Mouse (Mus musculus): ENCODE results near the gene Padi4. TPM values are rescaled to one million over a fixed set of nuclear protein-coding genes. Genes with fewer than 3 reads are reported as not detected.

Gene Padi4
- polyA plus RNA-seq, 1 experiment from 2014 or later: 0.08 TPM

GRCm38 (mm10) chr4:140761601-140762000, 12.4 kb downstream of the Padi4 start:
- Histone ChIP-seq H3K36me3 (no peaks in the 10 kb centered on the region), H3K9ac (no peak overlapping the region), H3K4me2 (no peak overlapping the region), H3K27me3 (no peaks in the 10 kb centered on the region), H3K9me3 (no peaks in the 10 kb centered on the region), H3K27ac (replicated peaks) (no peak overlapping the region), H3K4me1 (replicated peaks) (peaks cover 7% of the 10 kb centered on the region; the same call in 1 of the 2 replicates), H3K4me3 (no peak overlapping the region)
- WGBS: 91% methylated on average over 7 of the region's 7 CpGs
- ATAC-seq (ENCODE audit: low read depth): no peak

GRCm38 (mm10) chr4:140755811-140756210, 18.2 kb downstream of the Padi4 start:
- peaks cover 7% of the 10 kb centered on the region; the same call in 1 of the 2 replicates for H3K4me1 ChIP-seq (replicated peaks)
- no peak overlapping the region for H3K27ac ChIP-seq (replicated peaks)
- H3K4me3 ChIP-seq: no peak overlapping the region
- no peak overlapping the region for H3K4me2 ChIP-seq
- 89% methylated on average over 3 of the region's 3 CpGs for WGBS
- no peaks in the 10 kb centered on the region for H3K36me3 ChIP-seq
- no peak overlapping the region for H3K9ac ChIP-seq
- H3K27me3 ChIP-seq: no peaks in the 10 kb centered on the region
- no peaks in the 10 kb centered on the region for H3K9me3 ChIP-seq
- ATAC-seq (ENCODE audit: low read depth): no peak

- ATAC-seq (ENCODE audit: low read depth): no peak
- Histone ChIP-seq H3K27ac (replicated peaks) (no peak overlapping the region), H3K27me3 (no peaks in the 10 kb centered on the region), H3K4me1 (replicated peaks) (peaks cover 14% of the 10 kb centered on the region), H3K9me3 (no peaks in the 10 kb centered on the region), H3K9ac (no peak overlapping the region), H3K36me3 (no peaks in the 10 kb centered on the region), H3K4me3 (no peak overlapping the region), H3K4me2 (no peak overlapping the region)
- 68% methylated on average over 7 of the region's 7 CpGs for WGBS
Measured at GRCm38 (mm10) chr4:140753366-140753765, 20.7 kb downstream of the Padi4 start.

GRCm38 (mm10) chr4:140750328-140750727, 23.7 kb downstream of the Padi4 start:
- Histone ChIP-seq H3K4me2 (peak overlapping the region; percentile 46), H3K9ac (no peak overlapping the region), H3K36me3 (no peaks in the 10 kb centered on the region), H3K27ac (replicated peaks) (no peak overlapping the region), H3K9me3 (no peaks in the 10 kb centered on the region), H3K4me3 (peak overlapping the region; percentile 3; the same call in 1 of the 2 replicates), H3K27me3 (no peaks in the 10 kb centered on the region), H3K4me1 (replicated peaks) (peaks cover 10% of the 10 kb centered on the region)
- 5% methylated on average over 19 of the region's 19 CpGs for WGBS
- ATAC-seq (ENCODE audit: low read depth): no peak

- no peak overlapping the region for H3K4me2 ChIP-seq
- H3K36me3 ChIP-seq: no peaks in the 10 kb centered on the region
- 36% methylated on average over 12 of the region's 12 CpGs for WGBS
- no peak overlapping the region for H3K9ac ChIP-seq
- 0 out of 2 replicates have a peak, but pooled peaks have one; percentile 8 for ATAC-seq (ENCODE audit: low read depth)
- no peak overlapping the region for H3K4me3 ChIP-seq
- H3K27me3 ChIP-seq: no peaks in the 10 kb centered on the region
- peaks cover 10% of the 10 kb centered on the region for H3K4me1 ChIP-seq (replicated peaks)
- no peaks in the 10 kb centered on the region for H3K9me3 ChIP-seq
- no peak overlapping the region for H3K27ac ChIP-seq (replicated peaks)
Measured at GRCm38 (mm10) chr4:140747978-140748377, 26.1 kb downstream of the Padi4 start.

- H3K4me2 ChIP-seq: no peak overlapping the region
- 23% methylated on average over 3 of the region's 3 CpGs for WGBS
- no peaks in the 10 kb centered on the region for H3K36me3 ChIP-seq
- no peak overlapping the region for H3K9ac ChIP-seq
- no peaks in the 10 kb centered on the region for H3K9me3 ChIP-seq
- no peak overlapping the region for H3K4me3 ChIP-seq
- ATAC-seq (ENCODE audit: low read depth): no peak
- H3K27me3 ChIP-seq: no peaks in the 10 kb centered on the region
- peaks cover 9% of the 10 kb centered on the region; the same call in 1 of the 2 replicates for H3K4me1 ChIP-seq (replicated peaks)
- no peak overlapping the region for H3K27ac ChIP-seq (replicated peaks)
Measured at GRCm38 (mm10) chr4:140744654-140745053, 29.4 kb downstream of the Padi4 start.

GRCm38 (mm10) chr4:140743086-140743485, 30.9 kb downstream of the Padi4 start:
- no peak; the same call in 1 of the 2 replicates for ATAC-seq (ENCODE audit: low read depth)
- no peaks in the 10 kb centered on the region for H3K36me3 ChIP-seq
- H3K9ac ChIP-seq: no peak overlapping the region
- no peaks in the 10 kb centered on the region for H3K27me3 ChIP-seq
- H3K4me1 ChIP-seq (replicated peaks): 0 out of 2 replicates have a peak, but pooled peaks cover 5% of the 10 kb centered on the region
- H3K4me2 ChIP-seq: no peak overlapping the region
- no peak overlapping the region for H3K4me3 ChIP-seq
- WGBS: 40% methylated on average over 4 of the region's 4 CpGs
- no peaks in the 10 kb centered on the region for H3K9me3 ChIP-seq
- H3K27ac ChIP-seq (replicated peaks): no peak overlapping the region

GRCm38 (mm10) chr4:140742543-140742942, 31.5 kb downstream of the Padi4 start, which contains the start of gene Padi6:
Gene Padi6 (minus strand): TSS chr4:140742643.
- H3K4me2 ChIP-seq: no peak within 1 kb of the TSS
- H3K9ac ChIP-seq: no peak within 1 kb of the TSS
- H3K4me1 ChIP-seq (replicated peaks): 0 out of 2 replicates have a peak, but pooled peaks cover 5% of the 10 kb centered on the region
- no peaks in the 10 kb centered on the region for H3K9me3 ChIP-seq
- H3K27ac ChIP-seq (replicated peaks): no peak within 1 kb of the TSS
- no peaks in the 10 kb centered on the region for H3K36me3 ChIP-seq
- no peak for ATAC-seq (ENCODE audit: low read depth)
- 85% methylated on average over 2 of the region's 2 CpGs for WGBS
- H3K4me3 ChIP-seq: no peak within 1 kb of the TSS
- no peaks in the 10 kb centered on the region for H3K27me3 ChIP-seq

GRCm38 (mm10) chr4:140741401-140741800, 32.6 kb downstream of the Padi4 start:
- Histone ChIP-seq H3K27ac (replicated peaks) (no peak overlapping the region), H3K9ac (no peak overlapping the region), H3K9me3 (no peaks in the 10 kb centered on the region), H3K27me3 (no peaks in the 10 kb centered on the region), H3K36me3 (no peaks in the 10 kb centered on the region), H3K4me2 (no peak overlapping the region), H3K4me1 (replicated peaks) (0 out of 2 replicates have a peak, but pooled peaks cover 5% of the 10 kb centered on the region), H3K4me3 (no peak overlapping the region)
- ATAC-seq (ENCODE audit: low read depth): no peak
- 88% methylated on average over 6 of the region's 6 CpGs for WGBS

- no peak overlapping the region for H3K9ac ChIP-seq
- 89% methylated on average over 11 of the region's 11 CpGs for WGBS
- no peak overlapping the region for H3K27ac ChIP-seq (replicated peaks)
- no peak for ATAC-seq (ENCODE audit: low read depth)
- no peaks in the 10 kb centered on the region for H3K9me3 ChIP-seq
- H3K4me1 ChIP-seq (replicated peaks): 0 out of 2 replicates have a peak, but pooled peaks cover 5% of the 10 kb centered on the region
- H3K27me3 ChIP-seq: no peaks in the 10 kb centered on the region
- no peaks in the 10 kb centered on the region for H3K36me3 ChIP-seq
- H3K4me2 ChIP-seq: no peak overlapping the region
- no peak overlapping the region for H3K4me3 ChIP-seq
Measured at GRCm38 (mm10) chr4:140740655-140741054, 33.4 kb downstream of the Padi4 start.

- no peak for ATAC-seq (ENCODE audit: low read depth)
- no peaks in the 10 kb centered on the region for H3K36me3 ChIP-seq
Measured at GRCm38 (mm10) chr4:140732871-140733270, 41.2 kb downstream of the Padi4 start.

GRCm38 (mm10) chr4:140731654-140732053, 42.4 kb downstream of the Padi4 start:
- no peak for ATAC-seq (ENCODE audit: low read depth)
- 85% methylated on average over 4 of the region's 4 CpGs for WGBS
- Histone ChIP-seq H3K27me3 (no peaks in the 10 kb centered on the region), H3K36me3 (0 out of 2 replicates have a peak, but pooled peaks cover 9% of the 10 kb centered on the region), H3K4me3 (no peak overlapping the region), H3K4me2 (no peak overlapping the region), H3K4me1 (replicated peaks) (no peaks in the 10 kb centered on the region), H3K9me3 (no peaks in the 10 kb centered on the region), H3K27ac (replicated peaks) (no peak overlapping the region), H3K9ac (no peak overlapping the region)

More at GRCm38 (mm10) chr4:140732871-140733270, 41.2 kb downstream of the Padi4 start:
- no peaks in the 10 kb centered on the region for H3K9me3 ChIP-seq
- WGBS: 74% methylated on average over 7 of the region's 7 CpGs
- H3K27me3 ChIP-seq: no peaks in the 10 kb centered on the region
- no peak overlapping the region for H3K4me2 ChIP-seq
- H3K4me1 ChIP-seq (replicated peaks): no peaks in the 10 kb centered on the region
- H3K27ac ChIP-seq (replicated peaks): no peak overlapping the region
- H3K4me3 ChIP-seq: no peak overlapping the region
- H3K9ac ChIP-seq: no peak overlapping the region

GRCm38 (mm10) chr4:140726907-140727306, 47.1 kb downstream of the Padi4 start:
- 0 out of 2 replicates have a peak overlapping the region, but pooled peaks have one; percentile 3 for H3K27ac ChIP-seq (replicated peaks)
- no peak overlapping the region for H3K9ac ChIP-seq
- ATAC-seq (ENCODE audit: low read depth): no peak
- 86% methylated on average over 12 of the region's 12 CpGs for WGBS
- peaks cover 13% of the 10 kb centered on the region; the same call in 1 of the 2 replicates for H3K4me1 ChIP-seq (replicated peaks)
- no peak overlapping the region for H3K4me3 ChIP-seq
- no peak overlapping the region for H3K4me2 ChIP-seq
- H3K9me3 ChIP-seq: no peaks in the 10 kb centered on the region
- H3K36me3 ChIP-seq: peaks cover 23% of the 10 kb centered on the region
- H3K27me3 ChIP-seq: no peaks in the 10 kb centered on the region
